Mouse (Mus musculus) gastrocnemius, postnatal 10 days (tissue): Measurements from ENCODE around the gene Lgals7. TPM values are rescaled to one million over a fixed set of nuclear protein-coding genes. Genes with fewer than 3 reads are reported as not detected.

Experiments
- total RNA-seq, 2 experiments: library from RNA; stranded (reverse); gene quantifications; 2 replicates each; pipeline ENCODE4 v1.2.3; 2021

Gene Lgals7
- total RNA-seq, 2 experiments from 2014 or later, result 0.56 TPM; not detected in 1

Other genes with a start within 250 kb of the Lgals7 start
- not detected for gene Acp7, start 232.5 kb upstream of the Lgals7 start, total RNA-seq
- gene Fbxo27, start 171.0 kb upstream of the Lgals7 start, total RNA-seq, result 1 to 10 TPM; 1.1 to 1.7 TPM
- 10 to 100 TPM; 12.2 to 13.5 TPM for gene Fbxo17, start 147.0 kb upstream of the Lgals7 start, total RNA-seq
- gene Mrps12, start 122.0 kb upstream of the Lgals7 start, total RNA-seq, result 10 to 100 TPM; 40.2 to 46.5 TPM
- gene Sars2, start 121.9 kb upstream of the Lgals7 start, total RNA-seq, result 10 to 100 TPM; 16.2 to 18.6 TPM
- gene Ccer2, start 107.7 kb upstream of the Lgals7 start, total RNA-seq, result not detected
- gene Sirt2, start 97.1 kb upstream of the Lgals7 start, total RNA-seq, result 10 to 100 TPM; 78.5 to 80.4 TPM
- gene Nfkbib, start 96.3 kb upstream of the Lgals7 start, total RNA-seq, result 10 to 100 TPM; 17.4 to 18.2 TPM
- gene Rinl, start 74.9 kb upstream of the Lgals7 start, total RNA-seq, result 1 to 10 TPM in 1 of 2 experiments, under 1 TPM in 1; 0.63 to 1.7 TPM
- 100 to 1,000 TPM; 244 to 291 TPM for gene Hnrnpl, start 55.3 kb upstream of the Lgals7 start, total RNA-seq
- 100 to 1,000 TPM; 182 to 227 TPM for gene Ech1, start 38.6 kb upstream of the Lgals7 start, total RNA-seq
- gene Lgals4, start 30.0 kb upstream of the Lgals7 start, total RNA-seq, result 1 to 10 TPM; 3.7 to 7.4 TPM
- gene Capn12, start 17.6 kb downstream of the Lgals7 start, total RNA-seq, result under 1 TPM; 0.23 to 0.27 TPM
- gene Actn4, start 98.5 kb downstream of the Lgals7 start, total RNA-seq, result 100 to 1,000 TPM in 1 of 2 experiments, 10 to 100 TPM in 1; 90.2 to 120 TPM
- gene Eif3k, start 118.0 kb downstream of the Lgals7 start, total RNA-seq, result 100 to 1,000 TPM; 169 to 174 TPM
- gene Map4k1, start 118.2 kb downstream of the Lgals7 start, total RNA-seq, result under 1 TPM; 0.66 to 0.93 TPM